ENCODE assay signal across 32 mouse cellular contexts in the genomic region with DNA sequence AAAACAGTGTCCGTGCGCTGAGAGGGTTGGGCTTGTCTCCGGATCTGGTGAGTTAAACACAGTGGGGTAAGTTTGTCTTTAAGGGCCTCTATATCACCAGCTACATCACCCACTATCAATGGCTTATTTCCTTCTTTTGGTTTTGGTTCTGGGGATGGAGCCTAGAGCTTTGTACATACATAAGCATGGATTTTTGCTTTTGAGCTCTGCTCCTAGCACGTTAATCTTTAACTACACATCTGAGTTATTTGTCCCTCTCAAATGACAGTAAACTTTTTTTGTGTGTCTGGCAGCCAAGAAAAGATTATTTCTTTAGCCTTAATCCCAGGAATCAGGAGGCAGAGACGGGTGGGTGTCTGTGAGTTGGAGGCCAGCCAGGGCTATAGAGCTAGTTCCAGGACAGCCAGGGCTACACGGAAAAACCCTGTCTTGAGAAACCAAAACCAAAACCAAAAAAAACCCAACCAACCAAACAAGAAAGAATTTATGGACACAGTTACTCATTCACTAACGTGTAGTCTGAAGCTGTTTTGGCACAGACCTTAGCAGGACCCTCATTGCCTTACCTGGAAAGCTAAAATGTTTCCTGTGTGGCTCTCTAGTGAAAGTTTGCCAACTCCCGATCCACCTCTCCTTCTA. TPM values are rescaled to one million over a fixed set of nuclear protein-coding genes. Genes with fewer than 3 reads are reported as not detected.
DNase-seq lines count a peak whose midpoint lies in the region; ATAC-seq and TF ChIP-seq lines count a peak whose summit lies in the region.
"Had no signal": no experiment of that assay in that cellular context is flagged by ENCODE, and none has a peak within 500 bp of the region (broad histone marks: within the 10 kb centered on the region; RNA-seq: fewer than 3 reads in every experiment).

No protein-coding gene starts in this region.

- peaks cover 10% of the 10 kb centered on the region for H3K36me3 ChIP-seq in spleen, adult 2 months (ENCODE audit: control insufficient read depth, insufficient read depth, low read length)
- no peaks in the 10 kb centered on the region; the same call in none of the 2 replicates for H3K36me3 ChIP-seq in forebrain, embryonic 12.5 days (replicated peaks)
- H3K36me3 ChIP-seq: embryonic facial prominence, embryonic 12.5 days; stomach, embryonic 15.5 days had no signal

- H3K4me1 ChIP-seq in spleen, adult 2 months (ENCODE audit: control insufficient read depth, insufficient read depth, insufficient read length): no peaks in the 10 kb centered on the region
- no peaks in the 10 kb centered on the region for H3K4me1 ChIP-seq in forebrain, embryonic 12.5 days
- H3K4me1 ChIP-seq: embryonic facial prominence, embryonic 12.5 days; forebrain, embryonic 15.5 days; heart, embryonic 12.5 days; hindbrain, embryonic 13.5 days; limb, embryonic 12.5 days; lung, embryonic 15.5 days; midbrain, embryonic 10.5 days; midbrain, embryonic 15.5 days; stomach, embryonic 15.5 days had no signal

- H3K4me3 ChIP-seq in spleen, adult 2 months (ENCODE audit: extremely low read depth, insufficient read depth, insufficient read length): no peak overlapping the region
- no peak overlapping the region for H3K4me3 ChIP-seq in forebrain, embryonic 12.5 days (replicated peaks)
- H3K4me3 ChIP-seq: embryonic facial prominence, embryonic 12.5 days; forebrain, embryonic 15.5 days; gastrocnemius, adult 2 months; heart, embryonic 12.5 days; hindbrain, embryonic 13.5 days; left cerebral cortex, adult 2 months; limb, embryonic 12.5 days; lung, embryonic 15.5 days; midbrain, embryonic 10.5 days; midbrain, embryonic 15.5 days; stomach, embryonic 15.5 days had no signal

- WGBS in spleen, adult 2 months: 76% methylated on average over 8 of the region's 8 CpGs
- 91% methylated on average over 8 of the region's 8 CpGs for WGBS in forebrain, embryonic 12.5 days

- H3K9ac ChIP-seq in forebrain, embryonic 12.5 days: no peak overlapping the region
- H3K9ac ChIP-seq: embryonic facial prominence, embryonic 12.5 days; forebrain, embryonic 15.5 days; heart, embryonic 12.5 days; hindbrain, embryonic 13.5 days; limb, embryonic 12.5 days; liver, embryonic 14.5 days; lung, embryonic 15.5 days; midbrain, embryonic 15.5 days; stomach, embryonic 15.5 days had no signal

- H3K9me3 ChIP-seq in forebrain, embryonic 12.5 days: no peaks in the 10 kb centered on the region
- H3K9me3 ChIP-seq: embryonic facial prominence, embryonic 12.5 days; forebrain, embryonic 15.5 days; heart, embryonic 12.5 days; hindbrain, embryonic 13.5 days; limb, embryonic 12.5 days; lung, embryonic 15.5 days; midbrain, embryonic 10.5 days; midbrain, embryonic 15.5 days; stomach, embryonic 15.5 days had no signal

- peak; percentile 13 for DNase-seq in kidney, postnatal 10 days
- DNase-seq in kidney, adult 11 months: no peak
- DNase-seq in spleen, adult 2 months (ENCODE audit: low read depth in 1 of 2, low spot score in 2 of 2): no peak
- DNase-seq in spleen, postnatal 36 days (ENCODE audit: low spot score in 2 of 2): no peak
- DNase-seq in induced T-regulatory cell, adult 2 months (ENCODE audit: low read depth): peak; percentile 30
- DNase-seq in layer of hippocampus, adult 9-11 months: no peak
- DNase-seq: adrenal gland, postnatal 14 days; B cell, adult 2 months; cerebellum, adult 11-12 months; cerebellum, adult 9-11 months; embryo, embryonic 11 days; gastrocnemius, adult 2 months; gastrocnemius, postnatal 36 days; heart, adult 18-20 months; heart, postnatal 4 days; right cerebral cortex, postnatal 4 days; thymus, postnatal 14 days had no signal

- no peak for TF ChIP-seq POLR2A in spleen, adult 2 months (IDR thresholded peaks at IDR 0.05; ENCODE audit: low read depth, low read length)

- TF ChIP-seq CTCF in spleen, adult 2 months (IDR thresholded peaks at IDR 0.05; ENCODE audit: extremely low read depth, insufficient read depth, insufficient read length, insufficient replicate concordance): no peak

- no peak for ATAC-seq in forebrain, embryonic 12.5 days (ENCODE audit: low FRiP score)
- ATAC-seq: forebrain, embryonic 15.5 days; midbrain, embryonic 15.5 days had no signal

- H3K27me3 ChIP-seq in spleen, adult 2 months (ENCODE audit: control insufficient read depth, insufficient read depth, low read length): no peaks in the 10 kb centered on the region
- H3K27me3 ChIP-seq in forebrain, embryonic 12.5 days: 0 out of 2 replicates have a peak, but pooled peaks cover 2% of the 10 kb centered on the region
- H3K27me3 ChIP-seq: embryonic facial prominence, embryonic 12.5 days; forebrain, embryonic 15.5 days; heart, embryonic 12.5 days; hindbrain, embryonic 13.5 days; lung, embryonic 15.5 days; stomach, embryonic 15.5 days had no signal

- H3K4me2 ChIP-seq in forebrain, embryonic 12.5 days: no peak overlapping the region
- H3K4me2 ChIP-seq: embryonic facial prominence, embryonic 12.5 days; forebrain, embryonic 15.5 days; heart, embryonic 12.5 days; hindbrain, embryonic 13.5 days; limb, embryonic 12.5 days; lung, embryonic 15.5 days; midbrain, embryonic 15.5 days; stomach, embryonic 15.5 days had no signal

- peak overlapping the region; percentile 15; the same call in 1 of the 2 replicates for H3K27ac ChIP-seq in spleen, adult 2 months (ENCODE audit: insufficient read depth, low read length)
- H3K27ac ChIP-seq in forebrain, embryonic 12.5 days: no peak overlapping the region
- H3K27ac ChIP-seq: embryonic facial prominence, embryonic 12.5 days; forebrain, embryonic 15.5 days; gastrocnemius, adult 2 months; hindbrain, embryonic 13.5 days; kidney, postnatal 0 days; left cerebral cortex, adult 2 months; limb, embryonic 12.5 days; liver, embryonic 14.5 days; lung, embryonic 15.5 days; midbrain, embryonic 10.5 days; midbrain, embryonic 15.5 days; stomach, embryonic 15.5 days had no signal

RNA-seq across cellular contexts. Expression of gene Ctps2, which starts 20.6 kb away (rescaled TPM):
- polyA plus RNA-seq in spleen, adult 2 months (2012; rRNA removed): 8.9 and 11.0 TPM in 2 replicates
- 87.7 and 93.5 TPM in 2 replicates for polyA plus RNA-seq in forebrain, embryonic 12.5 days (2016; fragmentation: Nextera tagmentation; extraction: Ambion mirVana)

RNA-seq across cellular contexts. Expression of gene Syap1, which starts 33.4 kb away (rescaled TPM):
- 3.7 and 5.0 TPM in 2 replicates for polyA plus RNA-seq in spleen, adult 2 months (2012; rRNA removed)
- 27.1 and 27.9 TPM in 2 replicates for polyA plus RNA-seq in forebrain, embryonic 12.5 days (2016; fragmentation: Nextera tagmentation; extraction: Ambion mirVana)

RNA-seq across cellular contexts. Expression of gene S100g, which starts 42.8 kb away (rescaled TPM):
- not detected in 2 replicates for polyA plus RNA-seq in spleen, adult 2 months (2012; rRNA removed)
- not detected in 2 replicates for polyA plus RNA-seq in forebrain, embryonic 12.5 days (2016; fragmentation: Nextera tagmentation; extraction: Ambion mirVana)
- polyA plus RNA-seq: embryonic facial prominence, embryonic 12.5 days; limb, embryonic 12.5 days; midbrain, embryonic 10.5 days; midbrain, embryonic 15.5 days; neural tube, embryonic 11.5 days; urinary bladder, adult 2 months had no signal

Comparison
In these comparisons a context has a peak if more than half of its experiments do, and no peak if none do; other contexts are left out.
1. DNase-seq: peak in kidney, postnatal 10 days (single experiment) and induced T-regulatory cell, adult 2 months (single experiment); none in kidney, adult 11 months (single experiment), spleen, adult 2 months (0 of 2), spleen, postnatal 36 days (0 of 2) and layer of hippocampus, adult 9-11 months (single experiment).